In genomic region chr2:25877736-25878268, GRCm38 (mm10) we compare ENCODE assay signal across 9 mouse cellular contexts. TPM values are rescaled to one million over a fixed set of nuclear protein-coding genes. Genes with fewer than 3 reads are reported as not detected.
A peak's percentile ranks its signal among the peaks of the same experiment; 100 is the strongest.
DNase-seq lines count a peak whose midpoint lies in the region; ATAC-seq and TF ChIP-seq lines count a peak whose summit lies in the region.
"Had no signal": no experiment of that assay in that cellular context is flagged by ENCODE, and none has a peak within 500 bp of the region (broad histone marks: within the 10 kb centered on the region; RNA-seq: fewer than 3 reads in every experiment).

No protein-coding gene starts in this region.

- peak overlapping the region; percentile 53 for H3K4me3 ChIP-seq in testis, adult 2 months (ENCODE audit: control insufficient read depth, low read depth, low read length)
- no peak overlapping the region for H3K4me3 ChIP-seq in lung, postnatal 0 days (ENCODE audit: low read depth, low read length)

- H3K27ac ChIP-seq in testis, adult 2 months (ENCODE audit: control insufficient read depth, insufficient read depth, low read depth, low read length), result no peak overlapping the region
- H3K27ac ChIP-seq in lung, postnatal 0 days (ENCODE audit: low read length), result no peak overlapping the region

- WGBS in lung, postnatal 0 days, result 2% methylated on average over 40 of the region's 49 CpGs

- no peaks in the 10 kb centered on the region for H3K36me3 ChIP-seq in testis, adult 2 months (ENCODE audit: control insufficient read depth, insufficient read depth, low read length)
- no peaks in the 10 kb centered on the region for H3K36me3 ChIP-seq in lung, postnatal 0 days (ENCODE audit: insufficient read depth, low read length)

- no peak for ATAC-seq in lung, postnatal 0 days

- H3K27me3 ChIP-seq in testis, adult 2 months (ENCODE audit: control insufficient read depth, insufficient read depth, low read length), result no peaks in the 10 kb centered on the region
- peaks cover 17% of the 10 kb centered on the region for H3K27me3 ChIP-seq in lung, postnatal 0 days (replicated peaks; ENCODE audit: insufficient read depth, low read length)

- no peaks in the 10 kb centered on the region for H3K9me3 ChIP-seq in lung, postnatal 0 days (ENCODE audit: low read length)

- TF ChIP-seq POLR2A in testis, adult 2 months (IDR thresholded peaks at IDR 0.05; ENCODE audit: control insufficient read depth, low read depth, low read length), result no peak

- peaks cover 10% of the 10 kb centered on the region for H3K4me1 ChIP-seq in testis, adult 2 months (ENCODE audit: control insufficient read depth, insufficient read depth, low read length)
- no peaks in the 10 kb centered on the region for H3K4me1 ChIP-seq in lung, postnatal 0 days (ENCODE audit: insufficient read depth, low read depth, low read length)

- no peak for TF ChIP-seq EP300 in lung, postnatal 0 days (IDR thresholded peaks at IDR 0.05)

- TF ChIP-seq CTCF in testis, adult 2 months (IDR thresholded peaks at IDR 0.05; ENCODE audit: control insufficient read depth, insufficient read depth, insufficient replicate concordance, low read depth, low read length), result no peak
- no peak for TF ChIP-seq CTCF in lung, postnatal 0 days (IDR thresholded peaks at IDR 0.05)

- peak; percentile 32 for DNase-seq in adrenal gland, adult 2 months
- no peak for DNase-seq in adrenal gland, postnatal 4 days (ENCODE audit: low spot score in 2 of 2)
- DNase-seq in testis, postnatal 14 days (ENCODE audit: low spot score), result no peak
- peak; percentile 62 to 68 for DNase-seq in left cerebral cortex, postnatal 36 days (ENCODE audit: low spot score in 2 of 2)
- DNase-seq in right cerebral cortex, adult 2 months (ENCODE audit: low spot score in 2 of 2), result peak; percentile 46 to 49
- DNase-seq in lung, postnatal 0 days (ENCODE audit: low spot score), result no peak
- no peak for DNase-seq in MN1 (ENCODE audit: low spot score)

- no peak overlapping the region for H3K9ac ChIP-seq in lung, postnatal 0 days (replicated peaks; ENCODE audit: low read depth)

- no peak overlapping the region for H3K4me2 ChIP-seq in lung, postnatal 0 days (replicated peaks; ENCODE audit: low read depth, low read length)

- intact Hi-C loops in left cerebral cortex, postnatal 36 days (cut with DNase I), result no loop called here

RNA-seq across cellular contexts. Expression of gene Kcnt1, which starts 14.3 kb away (rescaled TPM):
- total RNA-seq in adrenal gland, adult 2 months (2021), result 1 to 10 TPM; 1.9 to 2.9 TPM
- 11.8 and 21.4 TPM in 2 replicates for polyA plus RNA-seq in adrenal gland, adult 2 months (2012; rRNA removed)
- 10 to 100 TPM; 12.2 to 12.9 TPM for total RNA-seq in adrenal gland, postnatal 4 days (2021)
- polyA plus RNA-seq in testis, adult 2 months (2012; rRNA removed), result 6.8 and 7.8 TPM in 2 replicates
- 100 to 1,000 TPM; 100 to 155 TPM for total RNA-seq in left cerebral cortex, postnatal 36 days (2021)
- 0.17 and 0.21 TPM in 2 replicates for polyA plus RNA-seq in lung, postnatal 0 days (2015; fragmentation: Nextera tagmentation; extraction: Ambion mirVana)

RNA-seq across cellular contexts. Expression of gene Sohlh1, which starts 30.8 kb away (rescaled TPM):
- total RNA-seq in adrenal gland, adult 2 months (2021), result not detected
- not detected in 2 replicates for polyA plus RNA-seq in adrenal gland, adult 2 months (2012; rRNA removed)
- total RNA-seq in adrenal gland, postnatal 4 days (2021), result not detected
- polyA plus RNA-seq in testis, adult 2 months (2012; rRNA removed), result 8.0 and 8.5 TPM in 2 replicates
- not detected for total RNA-seq in left cerebral cortex, postnatal 36 days (2021)
- not detected in 2 replicates for polyA plus RNA-seq in lung, postnatal 0 days (2015; fragmentation: Nextera tagmentation; extraction: Ambion mirVana)
- total RNA-seq: left cerebral cortex, postnatal 10 days had no signal

RNA-seq across cellular contexts. Expression of gene Lcn9, which starts 54.8 kb away (rescaled TPM):
- total RNA-seq in adrenal gland, adult 2 months (2021), result not detected
- polyA plus RNA-seq in adrenal gland, adult 2 months (2012; rRNA removed), result not detected in 2 replicates
- not detected for total RNA-seq in adrenal gland, postnatal 4 days (2021)
- polyA plus RNA-seq in testis, adult 2 months (2012; rRNA removed), result not detected in 2 replicates
- total RNA-seq in left cerebral cortex, postnatal 36 days (2021), result not detected
- not detected in 2 replicates for polyA plus RNA-seq in lung, postnatal 0 days (2015; fragmentation: Nextera tagmentation; extraction: Ambion mirVana)
- total RNA-seq: left cerebral cortex, postnatal 10 days had no signal

Comparison
In these comparisons a context has a peak if more than half of its experiments do, and no peak if none do; other contexts are left out.
1. DNase-seq: peak in adrenal gland, adult 2 months (single experiment), left cerebral cortex, postnatal 36 days (2 of 2) and right cerebral cortex, adult 2 months (2 of 2); none in adrenal gland, postnatal 4 days (0 of 2), testis, postnatal 14 days (single experiment), lung, postnatal 0 days (single experiment) and MN1 (single experiment).
2. RNA of gene Kcnt1, which starts 14.3 kb away (total RNA-seq): 100 to 155 TPM in left cerebral cortex, postnatal 36 days; 12.2 to 12.9 TPM in adrenal gland, postnatal 4 days and 1.9 to 2.9 TPM in adrenal gland, adult 2 months; every median in the first group is over 4 times any median in the second.